Mouse (Mus musculus): ENCODE results near the gene Ktn1. TPM values are rescaled to one million over a fixed set of nuclear protein-coding genes. Genes with fewer than 3 reads are reported as not detected.
A peak's percentile ranks its signal among the peaks of the same experiment; 100 is the strongest.

Gene Ktn1
- polyA plus RNA-seq, 1 experiment from 2014 or later = 73.1 TPM

DNA sequence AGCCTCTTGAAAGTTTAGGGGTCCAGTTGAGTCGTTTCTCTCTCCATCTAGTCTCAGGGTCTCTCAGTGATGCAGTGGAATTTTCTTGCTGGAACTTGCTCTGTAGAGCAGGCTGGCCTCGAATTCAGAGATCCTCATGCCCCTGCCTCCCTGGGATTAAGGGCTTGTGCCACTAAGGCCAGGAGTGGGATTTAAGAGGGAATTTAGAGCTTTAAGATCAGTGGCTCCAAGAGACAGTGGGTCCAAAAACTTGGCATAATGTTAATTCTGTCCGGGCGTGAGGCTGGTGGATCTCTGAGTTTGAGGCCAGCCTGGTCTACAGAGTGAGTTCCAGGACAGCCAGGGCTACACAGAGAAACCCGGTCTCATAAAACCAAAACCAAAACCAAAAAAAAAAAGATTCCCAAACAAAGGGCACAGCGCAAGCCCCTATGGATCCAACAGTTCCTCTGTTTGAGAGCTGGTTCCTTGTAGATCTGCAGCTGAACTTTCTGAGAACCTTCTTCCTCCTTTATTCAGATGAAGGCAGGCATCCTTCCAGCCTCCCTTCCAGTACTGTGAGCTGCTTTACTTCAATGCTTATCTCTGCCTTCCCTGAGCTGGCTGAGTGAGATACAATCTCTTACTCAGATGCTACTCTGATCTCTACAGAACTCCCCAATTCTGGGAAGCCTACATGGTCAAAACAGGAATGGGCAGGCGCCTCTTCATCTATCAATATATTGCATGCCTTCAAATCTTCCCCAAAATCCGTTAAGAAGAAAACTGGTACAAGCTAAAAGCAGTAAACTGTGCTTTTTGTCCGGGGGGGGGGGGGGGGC is 1.3 kb upstream of the Ktn1 start:
- 69% methylated on average over 9 of the region's 9 CpGs for WGBS
- Histone ChIP-seq H3K4me3 (no peak overlapping the region), H3K9me3 (no peaks in the 10 kb centered on the region), H3K27me3 (ENCODE audit: insufficient read depth, poor library complexity, severe bottlenecking) (no peaks in the 10 kb centered on the region), H3K27ac (no peak overlapping the region), H3K36me3 (no peaks in the 10 kb centered on the region), H3K4me1 (peaks cover 27% of the 10 kb centered on the region)
- DNase-seq (ENCODE audit: low spot score) = no peak

DNA sequence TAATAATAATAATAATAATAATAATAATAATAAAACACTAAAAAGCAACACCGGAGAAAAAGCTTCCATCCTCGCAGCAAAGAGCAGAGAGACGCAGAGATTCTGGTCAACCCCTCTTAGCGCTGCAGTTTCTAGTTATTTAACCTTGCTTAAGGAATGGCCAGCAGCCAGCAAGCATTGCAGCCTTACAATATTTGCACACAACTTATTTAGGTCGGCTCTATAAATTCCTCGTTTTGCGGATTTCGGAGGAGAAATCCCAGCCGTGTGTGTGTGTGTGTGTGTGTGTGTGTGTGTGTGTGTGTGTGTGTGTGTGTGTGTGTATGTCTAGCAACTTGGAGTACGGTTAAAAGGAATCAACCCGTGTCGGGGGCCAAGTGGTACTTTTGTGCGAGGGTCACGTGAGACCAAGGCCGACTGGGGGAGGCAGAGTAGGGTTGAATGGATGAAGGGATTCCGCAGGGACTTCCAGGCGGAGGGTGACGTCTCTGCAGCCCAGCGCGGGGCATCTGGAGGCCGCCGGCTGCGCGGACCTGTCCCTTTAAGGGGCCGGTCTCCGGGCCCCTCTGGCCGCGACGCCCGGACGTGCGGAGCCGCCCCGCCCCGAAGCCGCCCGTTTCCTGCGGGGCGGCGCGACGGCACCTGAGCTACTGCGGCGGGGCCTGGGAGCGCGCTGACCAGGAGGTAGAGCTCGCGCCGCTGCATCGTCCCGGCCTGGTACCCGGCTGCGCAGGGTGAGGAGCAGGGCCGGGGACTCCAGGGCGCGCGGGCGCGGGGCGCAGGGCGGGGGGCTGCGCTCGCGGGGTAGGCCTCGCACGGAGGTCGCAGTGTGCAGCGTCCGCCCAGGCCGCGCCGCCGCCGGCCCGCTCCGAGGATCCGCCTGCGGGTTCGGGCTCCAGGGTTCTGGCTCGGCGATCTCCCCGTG is 720 bp downstream of the Ktn1 start:
- 1% methylated on average over 74 of the region's 82 CpGs for WGBS
- peak; percentile 95 for DNase-seq (ENCODE audit: low spot score)

DNA sequence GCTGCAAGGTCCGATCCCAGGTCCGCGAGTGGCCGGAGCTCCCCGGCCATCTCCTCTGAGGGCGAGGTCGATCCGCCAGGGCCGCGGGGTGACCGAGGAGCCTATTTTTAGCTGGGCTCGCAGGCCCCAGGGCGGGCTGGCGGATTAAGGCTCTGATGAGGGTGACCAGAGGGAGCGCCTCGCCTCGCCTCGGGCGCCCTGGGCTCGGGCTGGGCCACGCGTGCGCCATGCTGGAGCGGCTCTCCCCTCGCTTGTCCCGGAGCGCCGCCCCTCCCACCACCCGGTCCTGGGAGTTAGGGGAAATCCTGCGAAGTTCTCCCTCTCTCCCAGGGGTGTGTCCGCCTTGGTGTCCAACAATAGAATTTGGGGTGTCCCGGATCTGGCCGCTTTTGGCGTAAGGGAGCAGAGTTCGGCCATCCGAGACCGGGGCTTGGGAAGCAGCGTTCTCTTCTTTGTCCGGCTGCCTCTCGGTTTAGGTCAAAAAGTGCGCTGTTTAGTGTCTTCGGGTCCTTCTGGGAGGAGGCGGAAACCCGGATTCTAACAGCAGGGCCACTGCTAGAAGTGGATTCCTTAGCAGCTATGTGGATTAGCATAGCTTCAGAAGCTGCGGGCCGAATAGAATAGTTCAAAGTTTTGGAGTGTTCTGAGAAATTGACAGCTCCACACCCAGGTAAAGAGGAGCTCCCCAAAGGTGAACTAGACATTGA is 1.5 kb downstream of the Ktn1 start:
- no peaks in the 10 kb centered on the region for H3K27me3 ChIP-seq (ENCODE audit: insufficient read depth, poor library complexity, severe bottlenecking)
- H3K9me3 ChIP-seq = no peaks in the 10 kb centered on the region
- H3K4me3 ChIP-seq = peak overlapping the region; percentile 97
- H3K27ac ChIP-seq = peak overlapping the region; percentile 98
- WGBS = under 1% methylated on average over 43 of the region's 46 CpGs
- peak; percentile 90 for DNase-seq (ENCODE audit: low spot score)
- H3K4me1 ChIP-seq = peaks cover 27% of the 10 kb centered on the region
- H3K36me3 ChIP-seq = 0 out of 2 replicates have a peak, but pooled peaks cover 4% of the 10 kb centered on the region

More for the DNA sequence above, 720 bp downstream of the Ktn1 start:
- H3K27me3 ChIP-seq (ENCODE audit: insufficient read depth, poor library complexity, severe bottlenecking) = no peaks in the 10 kb centered on the region
- 0 out of 2 replicates have a peak, but pooled peaks cover 2% of the 10 kb centered on the region for H3K36me3 ChIP-seq
- H3K9me3 ChIP-seq = no peaks in the 10 kb centered on the region
- peak overlapping the region; percentile 97 for H3K4me3 ChIP-seq
- peak overlapping the region; percentile 98 for H3K27ac ChIP-seq
- H3K4me1 ChIP-seq = peaks cover 27% of the 10 kb centered on the region

DNA sequence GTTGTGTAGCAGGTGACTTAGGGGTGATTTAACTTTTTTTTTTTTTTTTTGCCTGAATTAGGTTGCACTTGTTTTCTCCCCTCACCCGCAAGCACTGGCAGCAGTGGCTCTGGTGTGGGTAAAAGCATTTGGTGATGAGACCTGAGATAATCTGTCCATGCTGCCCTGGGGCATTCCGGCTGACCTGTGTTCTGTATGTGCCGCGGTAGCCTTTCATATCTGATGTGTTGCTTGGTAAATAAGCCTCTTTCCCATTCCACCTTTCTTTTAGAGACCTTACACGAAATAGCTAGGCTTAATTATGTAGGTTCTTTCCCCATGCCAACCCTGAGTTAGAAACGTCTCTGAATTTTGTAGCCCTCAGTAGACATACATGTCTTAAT is 2.1 kb downstream of the Ktn1 start:
- 26% methylated on average over 6 of the region's 6 CpGs for WGBS

DNA sequence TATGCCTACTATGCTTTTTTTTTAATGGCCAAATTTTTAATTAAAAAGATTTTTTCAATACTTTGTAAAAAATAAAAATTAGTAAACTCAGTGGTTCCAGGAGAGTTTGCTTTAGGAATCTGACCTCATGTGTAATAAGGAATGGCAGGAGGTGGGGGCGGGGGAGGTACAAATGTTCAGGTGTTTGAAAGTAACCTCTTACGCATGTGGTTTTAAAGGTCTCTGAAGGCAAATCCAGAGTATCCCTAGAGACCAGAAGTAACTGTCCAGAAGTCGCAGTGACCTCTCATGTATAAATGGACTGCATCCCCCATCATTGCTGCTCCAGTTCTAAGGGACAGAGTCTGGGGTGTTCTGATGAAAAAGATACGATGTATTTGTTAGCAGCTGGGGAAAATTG is 3.0 kb downstream of the Ktn1 start:
- Histone ChIP-seq H3K4me3 (no peak overlapping the region), H3K9me3 (no peaks in the 10 kb centered on the region), H3K4me1 (peaks cover 20% of the 10 kb centered on the region), H3K27me3 (ENCODE audit: insufficient read depth, poor library complexity, severe bottlenecking) (no peaks in the 10 kb centered on the region), H3K27ac (no peak overlapping the region), H3K36me3 (peaks cover 11% of the 10 kb centered on the region)
- WGBS = 83% methylated on average over 4 of the region's 4 CpGs
- no peak for DNase-seq (ENCODE audit: low spot score)

More for the DNA sequence above, 2.1 kb downstream of the Ktn1 start:
- no peak for DNase-seq (ENCODE audit: low spot score)
- H3K27me3 ChIP-seq (ENCODE audit: insufficient read depth, poor library complexity, severe bottlenecking) = no peaks in the 10 kb centered on the region
- H3K27ac ChIP-seq = peak overlapping the region; percentile 98; the same call in 1 of the 2 replicates
- peak overlapping the region; percentile 97 for H3K4me3 ChIP-seq
- peaks cover 27% of the 10 kb centered on the region for H3K4me1 ChIP-seq
- peaks cover 4% of the 10 kb centered on the region; the same call in 1 of the 2 replicates for H3K36me3 ChIP-seq
- no peaks in the 10 kb centered on the region for H3K9me3 ChIP-seq

DNA sequence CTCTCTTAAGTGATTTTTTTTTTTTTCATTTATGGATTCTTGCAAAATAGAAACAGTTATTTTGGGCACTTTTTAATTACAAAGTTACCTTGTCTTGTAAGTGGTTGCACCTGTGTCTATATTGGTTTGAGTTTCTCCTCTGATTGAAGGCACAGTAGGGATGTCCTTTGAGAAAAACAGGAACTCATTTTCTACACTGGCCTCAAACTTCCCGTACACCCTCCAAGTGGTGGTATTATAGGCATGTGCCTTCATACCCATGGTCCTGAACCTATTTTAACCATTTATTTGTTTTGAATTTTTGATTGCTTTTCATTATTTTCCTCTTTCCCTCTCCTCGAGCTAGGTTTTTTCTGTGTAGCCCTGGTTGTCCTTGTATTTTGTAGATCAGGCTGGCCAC is 7.2 kb downstream of the Ktn1 start:
- no peak for DNase-seq (ENCODE audit: low spot score)
- WGBS = 85% methylated on average over 2 of the region's 2 CpGs

DNA sequence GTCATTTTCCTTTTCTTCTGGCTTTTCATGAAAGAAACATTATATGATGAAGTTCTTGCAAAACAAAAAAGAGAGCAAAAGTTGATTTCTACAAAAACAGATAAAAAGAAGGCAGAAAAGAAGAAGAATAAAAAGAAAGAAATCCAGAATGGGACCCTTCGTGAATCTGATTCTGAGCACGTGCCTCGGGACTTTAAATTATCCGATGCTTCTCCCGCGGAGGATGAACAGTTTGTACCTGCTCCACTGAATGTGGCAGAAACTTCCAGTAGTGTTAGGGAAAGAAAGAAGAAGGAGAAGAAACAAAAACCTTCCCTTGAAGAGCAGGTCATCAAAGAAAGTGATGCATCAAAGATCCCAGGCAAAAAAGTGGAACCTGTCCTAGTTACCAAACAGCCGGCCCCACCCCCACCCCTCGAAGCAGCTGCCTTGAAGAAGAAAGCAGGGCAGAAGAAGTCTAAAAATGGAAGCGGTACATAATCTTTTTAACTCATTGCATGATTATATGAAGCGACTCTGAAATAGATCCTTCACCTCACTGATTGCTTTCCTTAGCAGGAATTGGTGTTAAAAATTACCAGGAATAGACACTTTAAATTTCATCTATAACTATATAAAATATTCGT is 15.7 kb downstream of the Ktn1 start:
- Histone ChIP-seq H3K9me3 (no peaks in the 10 kb centered on the region), H3K27ac (no peak overlapping the region), H3K27me3 (ENCODE audit: insufficient read depth, poor library complexity, severe bottlenecking) (no peaks in the 10 kb centered on the region), H3K4me3 (no peak overlapping the region), H3K4me1 (no peaks in the 10 kb centered on the region), H3K36me3 (peaks cover 36% of the 10 kb centered on the region)
- DNase-seq (ENCODE audit: low spot score) = no peak
- 76% methylated on average over 11 of the region's 11 CpGs for WGBS

More for the DNA sequence above, 7.2 kb downstream of the Ktn1 start:
- Histone ChIP-seq H3K36me3 (peaks cover 13% of the 10 kb centered on the region), H3K4me1 (peaks cover 26% of the 10 kb centered on the region), H3K27me3 (ENCODE audit: insufficient read depth, poor library complexity, severe bottlenecking) (no peaks in the 10 kb centered on the region), H3K4me3 (no peak overlapping the region), H3K27ac (no peak overlapping the region), H3K9me3 (no peaks in the 10 kb centered on the region)

DNA sequence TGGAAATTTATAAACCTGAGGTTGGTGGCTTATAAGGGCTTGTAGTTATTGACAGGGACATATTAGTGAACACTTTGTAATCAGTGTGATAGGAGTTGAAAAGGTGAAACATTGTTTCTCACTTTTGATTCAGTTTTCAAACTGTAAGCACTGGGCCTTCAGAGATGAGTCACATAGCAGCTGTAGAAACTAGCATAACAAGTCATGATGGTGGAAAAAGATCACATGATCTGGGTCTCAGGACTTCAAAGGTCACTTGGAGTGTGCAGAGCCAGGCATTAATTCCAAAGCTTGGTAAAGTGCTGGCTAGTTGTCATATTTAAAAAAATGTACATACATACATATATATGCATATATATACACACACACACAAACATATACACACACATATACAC is 16.2 kb downstream of the Ktn1 start:
- H3K4me1 ChIP-seq = no peaks in the 10 kb centered on the region
- no peak overlapping the region for H3K4me3 ChIP-seq
- peaks cover 41% of the 10 kb centered on the region for H3K36me3 ChIP-seq

DNA sequence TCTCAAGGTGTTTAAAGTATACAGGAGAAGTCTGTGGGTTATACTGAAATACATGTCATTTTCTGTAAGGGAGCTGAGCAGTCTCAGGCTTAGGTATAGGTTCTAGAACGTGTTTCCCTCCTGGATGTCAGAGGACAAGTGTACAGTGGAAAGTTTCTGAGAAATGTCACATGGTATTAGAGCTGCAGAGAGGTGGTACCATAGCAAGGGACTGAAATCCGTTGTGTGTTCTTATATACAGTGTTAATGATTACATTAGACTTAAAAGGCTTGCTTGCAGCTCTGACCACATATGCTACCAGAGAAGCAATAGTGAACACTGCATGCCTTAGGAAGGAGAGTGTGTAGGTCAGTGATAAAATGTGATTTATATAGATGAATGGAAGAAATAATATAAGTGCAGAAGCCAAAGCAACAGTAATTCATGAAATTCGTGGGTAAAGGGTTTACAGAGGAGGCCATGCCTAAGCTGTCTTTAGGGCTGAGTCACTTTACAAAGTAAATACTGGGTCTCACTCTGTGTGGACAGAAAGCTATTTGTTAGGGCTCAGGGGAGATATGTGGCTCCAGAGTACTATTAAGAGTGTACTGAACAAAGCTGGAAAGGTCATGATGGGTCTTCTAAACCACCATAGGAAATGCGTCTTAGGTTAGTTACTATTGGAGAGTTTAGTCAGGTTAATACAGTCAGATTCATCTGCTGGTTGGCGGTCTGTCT is 17.0 kb downstream of the Ktn1 start:
- 82% methylated on average over 5 of the region's 5 CpGs for WGBS
- Histone ChIP-seq H3K9me3 (no peaks in the 10 kb centered on the region), H3K4me3 (no peak overlapping the region), H3K4me1 (no peaks in the 10 kb centered on the region), H3K27me3 (ENCODE audit: insufficient read depth, poor library complexity, severe bottlenecking) (no peaks in the 10 kb centered on the region), H3K36me3 (peaks cover 46% of the 10 kb centered on the region), H3K27ac (no peak overlapping the region)
- DNase-seq (ENCODE audit: low spot score) = no peak

More for the DNA sequence above, 16.2 kb downstream of the Ktn1 start:
- Histone ChIP-seq H3K9me3 (no peaks in the 10 kb centered on the region), H3K27ac (no peak overlapping the region), H3K27me3 (ENCODE audit: insufficient read depth, poor library complexity, severe bottlenecking) (no peaks in the 10 kb centered on the region)
- DNase-seq (ENCODE audit: low spot score) = no peak

DNA sequence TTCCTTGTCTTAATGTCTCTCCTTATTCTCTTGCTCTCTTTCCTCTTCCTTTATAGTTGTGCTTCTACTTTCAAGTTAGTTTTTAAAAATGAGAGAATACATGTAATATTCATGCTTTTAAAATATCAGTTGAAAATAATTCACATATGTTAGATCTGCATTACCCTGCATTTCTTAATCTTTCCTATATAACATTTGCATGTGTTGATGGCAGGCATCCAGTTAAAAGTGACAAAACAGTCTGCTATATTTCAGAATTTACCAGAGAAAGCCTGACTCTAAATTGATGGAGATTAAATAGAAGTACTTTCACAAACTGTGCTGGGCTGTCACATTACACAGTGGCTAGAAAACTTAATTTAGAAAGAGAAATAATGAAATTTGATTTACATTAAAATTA is 19.8 kb downstream of the Ktn1 start:
- Histone ChIP-seq H3K27me3 (ENCODE audit: insufficient read depth, poor library complexity, severe bottlenecking) (no peaks in the 10 kb centered on the region), H3K4me1 (no peaks in the 10 kb centered on the region), H3K4me3 (no peak overlapping the region), H3K27ac (no peak overlapping the region), H3K36me3 (peaks cover 66% of the 10 kb centered on the region), H3K9me3 (no peaks in the 10 kb centered on the region)
- no peak for DNase-seq (ENCODE audit: low spot score)

DNA sequence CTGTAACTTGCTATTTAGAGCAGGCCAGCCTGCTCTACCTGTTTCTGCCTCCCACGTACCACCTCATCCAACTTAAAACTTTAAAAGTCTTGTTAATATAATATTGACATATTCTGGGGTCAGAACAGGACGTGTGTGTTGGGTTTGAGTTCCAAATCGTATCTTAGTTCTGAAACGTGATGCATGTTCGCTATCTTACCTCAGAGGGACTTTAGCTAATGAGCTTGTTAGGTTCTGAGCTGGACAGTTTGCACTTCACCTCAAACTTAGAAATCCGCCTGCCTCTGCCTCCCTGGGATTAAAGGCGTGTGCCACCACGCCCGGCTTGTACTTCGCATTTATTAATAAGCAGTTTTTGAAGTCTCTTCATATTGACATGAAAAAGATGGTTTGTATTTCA is 34.6 kb downstream of the Ktn1 start:
- no peaks in the 10 kb centered on the region for H3K27me3 ChIP-seq (ENCODE audit: insufficient read depth, poor library complexity, severe bottlenecking)
- no peak overlapping the region for H3K27ac ChIP-seq
- H3K4me3 ChIP-seq = no peak overlapping the region
- peaks cover 91% of the 10 kb centered on the region for H3K36me3 ChIP-seq
- H3K9me3 ChIP-seq = no peaks in the 10 kb centered on the region
- 96% methylated on average over 10 of the region's 10 CpGs for WGBS
- DNase-seq (ENCODE audit: low spot score) = no peak
- no peaks in the 10 kb centered on the region for H3K4me1 ChIP-seq

DNA sequence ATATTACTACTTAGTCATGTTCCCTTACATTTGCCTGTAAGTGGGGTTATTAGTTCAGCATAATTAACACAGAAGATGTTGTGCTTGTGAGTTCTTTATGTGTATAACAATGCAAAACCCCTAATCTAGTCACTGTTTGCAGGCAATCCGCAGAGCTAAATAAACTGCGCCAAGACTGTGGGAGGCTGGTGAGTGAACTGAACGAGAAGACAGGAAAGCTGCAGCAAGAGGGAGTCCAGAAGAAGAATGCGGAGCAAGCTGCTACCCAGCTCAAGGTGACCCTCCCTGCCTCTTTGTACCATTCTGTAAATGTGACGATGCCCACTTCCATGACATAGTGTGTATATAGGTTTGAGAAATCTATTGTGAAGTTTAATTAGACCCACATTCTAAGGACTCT is 36.3 kb downstream of the Ktn1 start:
- H3K36me3 ChIP-seq = peaks cover 91% of the 10 kb centered on the region
- H3K27me3 ChIP-seq (ENCODE audit: insufficient read depth, poor library complexity, severe bottlenecking) = no peaks in the 10 kb centered on the region
- no peak overlapping the region for H3K27ac ChIP-seq
- WGBS = 92% methylated on average over 5 of the region's 5 CpGs
- no peak overlapping the region for H3K4me3 ChIP-seq
- DNase-seq (ENCODE audit: low spot score) = no peak
- no peaks in the 10 kb centered on the region for H3K4me1 ChIP-seq
- H3K9me3 ChIP-seq = no peaks in the 10 kb centered on the region
